Mouse (Mus musculus): Measurements from ENCODE around the gene Dctn2.

DNA sequence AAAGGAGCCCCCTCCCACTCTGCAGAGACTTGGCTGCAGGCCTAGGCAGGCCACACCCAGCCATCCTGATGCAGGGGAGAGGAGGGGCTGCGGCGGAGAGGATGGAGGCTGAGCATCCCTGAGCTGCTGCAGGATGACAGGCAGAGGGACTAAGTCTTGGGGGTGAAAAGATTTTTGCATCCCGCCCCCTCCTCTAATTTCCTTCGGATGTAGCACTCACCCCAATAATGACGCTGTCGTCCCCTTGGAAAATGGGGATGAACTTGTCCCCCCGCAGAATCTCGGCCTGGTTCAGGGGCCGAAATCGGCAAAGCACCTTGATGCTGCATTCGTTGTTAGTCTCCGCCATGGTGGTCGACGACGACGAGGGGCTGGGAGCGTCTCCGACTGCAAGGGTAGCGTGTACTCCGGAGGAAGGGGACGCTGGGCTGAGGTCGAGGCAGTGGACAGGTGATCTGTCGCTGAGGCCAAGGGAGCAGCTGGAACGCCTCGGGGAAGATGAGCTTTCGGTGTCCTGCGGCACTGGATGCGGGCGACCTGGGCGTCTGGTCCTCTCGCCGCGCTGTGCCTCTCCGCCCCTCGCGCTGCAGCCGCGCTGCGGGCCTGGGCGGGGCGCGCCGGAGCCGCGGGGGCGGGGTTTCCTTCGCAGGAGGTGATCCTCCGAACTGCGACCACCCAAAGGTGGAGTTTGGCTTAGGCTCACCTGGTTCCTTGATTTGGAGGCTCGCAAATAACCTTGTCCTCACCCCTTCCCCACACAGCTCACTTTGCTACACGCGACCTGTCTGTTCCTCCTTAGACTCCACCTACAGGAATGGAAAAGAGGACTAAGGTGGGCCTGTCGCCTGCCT, 3.4 kb upstream of the Dctn2 start, which contains the start of gene Kif5a:
- TF ChIP-seq CTCF (IDR thresholded peaks at IDR 0.05; ENCODE audit: borderline replicate concordance, control insufficient read depth, extremely low read depth, insufficient read depth, low read length, poor library complexity) (no peak), POLR2A (IDR thresholded peaks at IDR 0.05; ENCODE audit: control insufficient read depth, extremely low read depth, insufficient read depth, low read length, poor library complexity) (no peak)

Data from thymus, adult 2 months (tissue).